ENCODE assay signal across 8 mouse cellular contexts in the genomic region with DNA sequence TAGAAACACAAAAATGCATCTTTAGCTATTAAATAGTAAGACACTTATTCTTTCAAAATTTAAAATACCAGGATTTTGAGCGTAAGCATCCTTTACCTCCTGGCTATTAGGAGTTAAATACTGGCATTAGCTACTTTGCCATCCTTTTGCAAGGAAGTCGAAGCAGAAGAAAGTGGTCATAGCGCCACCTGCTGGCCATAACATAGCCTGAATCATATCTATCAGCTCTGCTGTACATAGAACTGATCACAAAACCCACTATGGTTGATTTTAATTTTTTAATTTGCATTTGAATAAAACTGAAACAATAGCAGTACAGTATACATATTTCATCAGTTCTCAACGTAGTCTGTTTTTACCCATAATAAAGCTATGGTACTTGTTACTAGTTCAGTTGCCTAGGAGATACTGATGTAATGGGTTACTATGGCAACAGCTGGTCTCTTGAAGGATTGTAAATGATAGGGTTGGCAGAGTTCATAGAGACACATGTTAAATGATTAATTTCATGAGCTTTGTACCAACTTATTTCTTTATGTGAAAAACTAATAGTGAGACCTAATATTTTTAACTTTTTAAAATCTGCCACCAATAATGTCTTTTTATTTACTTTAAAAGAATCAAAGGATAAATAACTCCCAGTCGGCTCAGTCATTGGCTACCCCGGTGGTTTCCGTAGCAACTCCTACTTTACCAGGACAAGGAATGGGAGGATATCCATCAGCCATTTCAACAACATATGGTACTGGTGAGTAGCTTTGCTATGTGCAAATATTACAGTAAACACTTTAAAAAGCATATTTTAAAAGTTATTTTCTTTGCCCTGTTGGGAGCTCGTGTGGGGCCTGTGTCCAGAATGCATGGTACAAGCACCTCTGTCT.
DNase-seq lines count a peak whose midpoint lies in the region; ATAC-seq lines count a peak whose summit lies in the region.

No protein-coding gene starts in this region.

- peak; percentile 73 for DNase-seq in R1 (ENCODE audit: low read depth, low spot score)
- DNase-seq in cerebellum, postnatal 10 days = peak; percentile 94 to 97
- peak; percentile 85 to 92 for DNase-seq in frontal cortex, postnatal 25 days (ENCODE audit: low spot score in 2 of 2)
- DNase-seq in hindlimb bud, embryonic 11.5 days (ENCODE audit: extremely low spot score, low read depth, low spot score) = peak; percentile 86
- peak; percentile 83 for DNase-seq in left cerebral cortex, adult 11 months (ENCODE audit: low spot score)
- peak; percentile 91 to 95 for DNase-seq in right cerebral cortex, adult 2 months (ENCODE audit: low spot score in 2 of 2)
- peak; percentile 76 for DNase-seq in urinary bladder, postnatal 25 days (ENCODE audit: low spot score)

- ATAC-seq in megakaryocyte, adult 5-6 weeks (ENCODE audit: poor library complexity, severe bottlenecking) = peak; percentile 87

Comparison
In these comparisons a context has a peak if more than half of its experiments do, and no peak if none do; other contexts are left out.
1. Peak in every context shown above with its lines: DNase-seq and ATAC-seq.